Mouse (Mus musculus) heart, postnatal 25 days (tissue): Measurements from ENCODE around the gene Gm45015. TPM values are rescaled to one million over a fixed set of nuclear protein-coding genes. Genes with fewer than 3 reads are reported as not detected.

ENCODE experiments used
- total RNA-seq, 2 experiments: library from RNA; stranded (reverse); gene quantifications; 2 replicates each; pipeline ENCODE4 v1.2.3; 2021

Gm45015 gene
- total RNA-seq, 2 experiments from 2014 or later: not detected

Other genes with a start within 250 kb of the Gm45015 start
- gene Xlr3a, start 239.7 kb downstream of the Gm45015 start, total RNA-seq: under 1 TPM; 0.44 to 0.67 TPM
- not detected for gene Gm14685, start 219.8 kb downstream of the Gm45015 start, total RNA-seq
- gene Xlr5b, start 188.0 kb downstream of the Gm45015 start, total RNA-seq: not detected
- gene DXBay18, start 187.4 kb downstream of the Gm45015 start, total RNA-seq: not detected
- gene Spin2d, start 159.9 kb downstream of the Gm45015 start, total RNA-seq: not detected
- gene Xlr3b, start 144.6 kb downstream of the Gm45015 start, total RNA-seq: 1 to 10 TPM in 1 of 2 experiments, under 1 TPM in 1; 0.60 to 1.3 TPM
- gene Xlr4b, start 122.5 kb downstream of the Gm45015 start, total RNA-seq: under 1 TPM; 0.60 to 0.67 TPM
- 1 to 10 TPM; 6.9 to 7.5 TPM for gene F8a, start 108.5 kb downstream of the Gm45015 start, total RNA-seq
- gene Xlr4c, start 93.7 kb downstream of the Gm45015 start, total RNA-seq: not detected
- not detected for gene Xlr3c, start 71.5 kb downstream of the Gm45015 start, total RNA-seq
- gene Xlr5a, start 43.9 kb downstream of the Gm45015 start, total RNA-seq: not detected
- not detected for gene Xlr5c, start 43.9 kb downstream of the Gm45015 start, total RNA-seq
- 1 to 10 TPM; 4.4 to 5.2 TPM for gene Zfp275, start 5.8 kb upstream of the Gm45015 start, total RNA-seq
- gene Gm18336, start 61.9 kb upstream of the Gm45015 start, total RNA-seq: not detected
- gene Zfp92, start 74.3 kb upstream of the Gm45015 start, total RNA-seq: not detected
- gene Trex2, start 98.5 kb upstream of the Gm45015 start, total RNA-seq: not detected
- 1 to 10 TPM; 4.8 to 6.2 TPM for gene Haus7, start 122.2 kb upstream of the Gm45015 start, total RNA-seq
- 100 to 1,000 TPM; 213 to 224 TPM for gene Bgn, start 146.8 kb upstream of the Gm45015 start, total RNA-seq
- under 1 TPM in 1 of 2 experiments, not detected in 1; 0.08 TPM for gene Atp2b3, start 166.2 kb upstream of the Gm45015 start, total RNA-seq